Comparison of ENCODE assay signal across 21 mouse cellular contexts in the genomic region with DNA sequence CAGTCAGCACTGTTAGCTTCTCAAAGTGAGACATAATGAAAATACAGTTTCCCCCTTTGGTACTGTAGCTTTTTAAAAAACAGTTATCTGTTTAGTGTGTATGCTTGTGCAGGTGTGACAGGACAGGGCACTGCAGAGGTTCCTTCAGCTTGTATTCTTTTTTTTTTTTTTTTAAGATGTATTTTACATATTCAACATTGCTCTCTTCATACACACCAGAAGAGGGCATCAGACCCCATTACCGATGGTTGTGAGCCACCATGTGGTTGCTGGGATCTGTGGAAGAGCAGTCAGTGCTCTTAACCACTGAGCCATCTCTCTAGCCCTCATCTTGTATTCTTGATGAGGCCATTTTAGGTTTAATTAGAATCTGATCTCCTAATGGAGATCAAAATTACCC.
DNase-seq lines count a peak whose midpoint lies in the region; TF ChIP-seq lines count a peak whose summit lies in the region.
"Had no signal": no experiment of that assay in that cellular context is flagged by ENCODE, and none has a peak within 500 bp of the region (broad histone marks: within the 10 kb centered on the region; RNA-seq: fewer than 3 reads in every experiment).

No protein-coding gene starts in this region.

- peaks cover 5% of the 10 kb centered on the region; the same call in 1 of the 2 replicates for H3K4me1 ChIP-seq in brown adipose tissue, adult 24 weeks (ENCODE audit: control insufficient read depth, insufficient read depth, insufficient read length, low read length)
- H3K4me1 ChIP-seq: forebrain, embryonic 10.5 days; forebrain, embryonic 13.5 days; hindbrain, embryonic 12.5 days; hindbrain, embryonic 15.5 days had no signal

- no peak overlapping the region for H3K4me3 ChIP-seq in gastrocnemius, adult 2 months
- no peak overlapping the region for H3K4me3 ChIP-seq in brown adipose tissue, adult 24 weeks (ENCODE audit: insufficient read depth, low read depth, low read length)
- H3K4me3 ChIP-seq: forebrain, embryonic 10.5 days; forebrain, embryonic 13.5 days; heart, embryonic 10.5 days; heart, embryonic 13.5 days; hindbrain, embryonic 12.5 days; hindbrain, embryonic 15.5 days had no signal

- peak overlapping the region; percentile 76 for H3K27ac ChIP-seq in gastrocnemius, adult 2 months
- peak overlapping the region; percentile 96 for H3K27ac ChIP-seq in brown adipose tissue, adult 24 weeks (replicated peaks; ENCODE audit: low read depth, low read length)
- H3K27ac ChIP-seq: forebrain, embryonic 10.5 days; forebrain, embryonic 13.5 days; heart, embryonic 10.5 days; heart, embryonic 13.5 days; hindbrain, embryonic 12.5 days; hindbrain, embryonic 15.5 days had no signal

- intact Hi-C loops in gastrocnemius, adult 2 months (cut with DNase I) = no loop called here

- no peak for TF ChIP-seq CTCF in gastrocnemius, adult 2 months (IDR thresholded peaks at IDR 0.05)

- DNase-seq in gastrocnemius, adult 2 months = no peak
- no peak for DNase-seq in gastrocnemius, postnatal 4 days (ENCODE audit: low spot score in 2 of 2)
- DNase-seq in A20 (ENCODE audit: low read depth, low spot score) = peak; percentile 61
- DNase-seq in cerebellum, postnatal 36 days = no peak
- no peak for DNase-seq in spleen, adult 12 weeks (ENCODE audit: low spot score)
- DNase-seq: adrenal gland, postnatal 10 days; adrenal gland, postnatal 36 days; B cell, adult 2 months; cerebellum, adult 11-12 months; cerebellum, adult 8-10 months; cerebellum, postnatal 10 days; gastrocnemius, postnatal 14 days; heart, adult 18-20 months; heart, postnatal 14 days had no signal
